Mouse (Mus musculus) forebrain, embryonic 12.5 days (tissue): ENCODE results near the gene Gm4027. TPM values are rescaled to one million over a fixed set of nuclear protein-coding genes. Genes with fewer than 3 reads are reported as not detected.
"Not testable (repeated sequence)": the region's sequence is repeated elsewhere in the genome, so short reads cannot be mapped to it uniquely, and the experiment has no call there.

Source experiments
- ATAC-seq: fragments of 200-750 bp; cut with Nextera tagmentation; 2 replicates; pipeline ENCODE4 v1.8.0; 2017; ENCODE audit warnings: moderate TSS enrichment; ENCODE audit not compliant: low FRiP score
- H3K27ac ChIP-seq: fragments of 300-500 bp; sonication (generic); 2 replicates; pipeline ENCODE4 v1.5.1; 2016; ENCODE audit warnings: mild to moderate bottlenecking
- H3K27me3 ChIP-seq: fragments of 300-500 bp; sonication (generic); 2 replicates; pipeline ENCODE4 v1.6.1; 2016; ENCODE audit warnings: mild to moderate bottlenecking
- H3K36me3 ChIP-seq: fragments of 300-500 bp; sonication (generic); replicated peaks from 2 replicates; pipeline ENCODE4 v1.6.1; 2016; ENCODE audit warnings: mild to moderate bottlenecking
- H3K4me1 ChIP-seq: fragments of 300-500 bp; sonication (generic); 2 replicates; pipeline ENCODE4 v1.6.1; 2016
- H3K4me2 ChIP-seq: fragments of 300-500 bp; sonication (generic); 2 replicates; pipeline ENCODE4 v1.6.1; 2016; ENCODE audit warnings: mild to moderate bottlenecking, moderate library complexity
- H3K4me3 ChIP-seq: fragments of 300-500 bp; sonication (generic); replicated peaks from 2 replicates; pipeline ENCODE4 v1.5.1; 2016; ENCODE audit warnings: mild to moderate bottlenecking
- H3K9ac ChIP-seq: fragments of 300-500 bp; sonication (generic); 2 replicates; pipeline ENCODE4 v1.6.1; 2016; ENCODE audit warnings: mild to moderate bottlenecking
- H3K9me3 ChIP-seq: fragments of 300-500 bp; sonication (generic); 2 replicates; pipeline ENCODE4 v1.6.1; 2016
- WGBS: fragments of 180-500 bp; shearing (Covaris S2); methylation state at CpG from one replicate; pipeline ENCODE4 v1.1.7; 2016; 5-methylcytosine and 5-hydroxymethylcytosine counted together
- polyA plus RNA-seq: library from polyadenylated mRNA; unstranded; fragments of >200 nt; fragmentation: Nextera tagmentation; extraction: Ambion mirVana; gene quantifications from 2 replicates; pipeline ENCODE4 v1.2.1, GENCODE M21; 2016

Gene Gm4027
- not detected in 2 replicates for polyA plus RNA-seq

DNA sequence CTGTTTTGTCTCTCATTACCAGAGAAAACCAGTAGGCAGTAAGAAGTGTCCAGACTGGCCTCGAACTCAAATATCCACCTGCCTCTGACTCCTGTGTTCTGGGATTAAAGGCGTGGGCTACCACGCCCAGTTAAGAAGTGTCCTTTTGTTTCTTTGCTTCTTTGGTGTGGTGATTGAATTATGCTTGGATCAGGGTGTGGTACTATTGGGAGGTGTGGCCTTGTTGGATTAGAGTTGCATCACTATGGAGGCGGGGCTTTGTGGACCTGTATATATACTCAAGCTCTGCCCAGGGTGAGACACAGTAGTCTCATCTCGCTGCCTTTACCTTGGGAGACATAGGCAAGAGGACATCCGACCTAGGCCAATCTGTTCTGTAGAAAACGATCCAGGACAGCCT lies at the start of gene Gm4027:
Gene Gm4027, plus strand, starts transcription at position 301 of the 400 bp plus-strand sequence.
- not testable (repeated sequence) for ATAC-seq, H3K27ac ChIP-seq, H3K4me1 ChIP-seq, H3K4me2 ChIP-seq, H3K4me3 ChIP-seq, H3K36me3 ChIP-seq, H3K9ac ChIP-seq, H3K27me3 ChIP-seq, H3K9me3 ChIP-seq
- WGBS: 93% methylated on average over 5 of the region's 7 CpGs

DNA sequence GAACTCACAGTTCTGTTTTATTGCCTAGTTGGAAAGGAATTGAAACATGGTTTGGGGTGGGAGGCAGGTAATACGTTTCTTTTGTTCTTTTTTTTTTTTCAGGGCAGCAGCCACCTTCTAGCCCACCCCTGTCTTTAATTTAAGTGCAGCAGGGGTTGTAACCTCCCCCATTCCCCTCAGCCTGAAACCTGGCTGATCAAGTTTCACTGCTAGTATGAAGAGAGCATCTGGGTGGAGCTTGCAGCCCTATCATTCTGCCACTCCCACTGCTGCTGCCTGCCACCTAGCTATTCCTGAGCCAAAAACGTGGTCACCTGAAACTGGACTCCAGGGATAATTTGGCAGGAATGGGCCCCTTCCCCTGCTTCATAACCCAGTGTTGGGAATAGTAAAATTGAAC lies 17.3 kb upstream of the Gm4027 start:
- H3K4me3 ChIP-seq, H3K27me3 ChIP-seq, H3K36me3 ChIP-seq, H3K27ac ChIP-seq, H3K4me2 ChIP-seq, ATAC-seq, H3K9ac ChIP-seq, H3K4me1 ChIP-seq, H3K9me3 ChIP-seq: not testable (repeated sequence)
- 18% methylated on average over 2 of the region's 2 CpGs for WGBS

DNA sequence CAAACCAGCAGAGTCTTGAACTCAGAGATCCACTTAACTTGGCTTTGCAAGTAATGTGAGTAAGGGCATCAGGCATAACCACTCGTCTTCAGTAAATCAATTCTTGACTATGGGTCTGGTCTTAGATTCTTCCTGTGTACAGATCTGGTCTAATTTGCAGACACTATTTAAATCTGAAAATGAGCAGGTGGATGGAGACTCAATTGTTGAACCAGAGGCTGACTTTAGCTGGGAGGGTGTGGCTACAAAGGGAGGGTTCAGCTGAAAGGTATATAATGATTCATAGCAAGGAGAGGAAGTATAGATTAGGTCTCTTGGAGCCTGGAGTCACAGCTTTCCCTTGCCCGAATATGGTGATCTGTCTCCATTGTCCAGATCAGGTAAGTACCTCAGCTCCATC lies 16.3 kb upstream of the Gm4027 start, which contains the start of gene Oog1:
Gene Oog1, plus strand, starts transcription at position 301 of the 400 bp plus-strand sequence.
- H3K27me3 ChIP-seq, H3K27ac ChIP-seq, H3K4me3 ChIP-seq, H3K9ac ChIP-seq, H3K4me2 ChIP-seq, ATAC-seq, H3K36me3 ChIP-seq, H3K4me1 ChIP-seq, H3K9me3 ChIP-seq: not testable (repeated sequence)
- 84% methylated on average over 1 of the region's 2 CpGs for WGBS

DNA sequence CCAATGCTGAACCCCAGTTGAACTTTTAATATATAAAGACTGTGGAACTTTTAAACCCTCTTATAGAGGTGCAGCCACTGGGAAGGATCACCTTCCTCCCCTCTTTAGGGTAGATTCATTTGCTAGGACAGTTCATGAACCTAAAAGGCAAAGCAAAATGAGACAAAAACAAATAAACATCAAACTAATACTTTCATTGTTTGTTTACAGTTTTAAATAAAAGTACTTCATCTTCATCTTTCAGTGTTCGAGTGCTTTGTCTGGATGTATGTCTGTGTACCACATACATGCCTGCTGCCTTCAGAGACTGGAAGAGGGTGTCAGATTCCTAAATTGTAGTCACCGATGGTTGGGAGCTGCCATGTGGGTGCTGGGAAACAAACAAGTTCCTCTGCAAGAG lies 25.9 kb downstream of the Gm4027 start, which contains the start of gene Gm16381:
Gene Gm16381, minus strand, starts transcription at position 101 of the 400 bp plus-strand sequence.
- H3K27me3 ChIP-seq, H3K4me1 ChIP-seq, H3K4me2 ChIP-seq, H3K4me3 ChIP-seq, H3K36me3 ChIP-seq, H3K9me3 ChIP-seq, H3K9ac ChIP-seq, H3K27ac ChIP-seq, ATAC-seq: not testable (repeated sequence)
- WGBS: 87% methylated on average over 2 of the region's 2 CpGs

DNA sequence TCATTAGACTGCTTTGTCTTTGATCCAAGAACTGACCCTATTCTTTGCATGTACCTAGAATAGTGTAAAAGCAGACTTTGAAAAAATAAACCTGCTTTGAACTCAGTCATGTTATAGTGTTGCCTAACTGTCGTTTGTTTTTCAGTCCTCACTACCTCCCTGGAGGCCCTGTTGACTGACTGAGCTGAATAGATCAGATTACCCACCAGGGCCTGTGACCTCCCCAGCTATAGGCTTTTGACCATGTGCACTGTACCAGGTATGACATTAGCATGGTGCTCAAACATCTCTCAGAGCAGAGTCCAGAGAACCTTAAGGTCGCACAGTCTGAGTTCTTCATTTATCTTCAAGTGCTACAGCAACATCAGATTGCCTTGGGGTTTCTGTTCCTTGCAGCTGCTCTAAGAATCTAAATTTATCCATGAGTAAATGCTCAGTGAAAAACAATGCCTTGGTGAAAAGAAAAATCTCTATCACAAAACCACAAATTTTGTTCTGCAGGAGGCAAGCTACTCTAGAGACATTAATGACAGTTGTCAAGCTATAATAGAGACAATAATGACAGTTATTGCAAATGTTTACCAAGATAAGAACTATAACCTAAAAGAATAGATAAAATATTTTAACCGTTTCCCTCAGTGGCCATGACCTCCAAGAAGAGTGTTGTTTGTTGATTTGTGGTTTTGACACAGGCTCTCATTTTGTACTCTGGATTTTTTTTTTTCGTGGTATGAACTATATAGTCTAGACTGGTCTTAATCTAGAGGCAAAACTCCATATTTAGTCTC lies 34.4 kb downstream of the Gm4027 start:
- not testable (repeated sequence) for H3K4me1 ChIP-seq, ATAC-seq, H3K36me3 ChIP-seq, H3K4me2 ChIP-seq, H3K9ac ChIP-seq, H3K4me3 ChIP-seq, H3K9me3 ChIP-seq, H3K27me3 ChIP-seq, H3K27ac ChIP-seq
- WGBS: 76% methylated on average over 2 of the region's 4 CpGs

Other genes starting within 250 kb of the Gm4027 start
- 50.8 and 54.2 TPM in 2 replicates for gene Sptlc2, start 230.5 kb upstream of the Gm4027 start, polyA plus RNA-seq
- gene Slirp, start 175.0 kb upstream of the Gm4027 start, polyA plus RNA-seq: 283 and 293 TPM in 2 replicates
- 48.8 and 55.9 TPM in 2 replicates for gene Alkbh1, start 174.9 kb upstream of the Gm4027 start, polyA plus RNA-seq
- gene Snw1, start 146.6 kb upstream of the Gm4027 start, polyA plus RNA-seq: 149 and 153 TPM in 2 replicates
- gene Gm5788, start 124.1 kb upstream of the Gm4027 start, polyA plus RNA-seq: not detected in 2 replicates
- gene Gm8300, start 104.6 kb upstream of the Gm4027 start, polyA plus RNA-seq: not detected in 2 replicates
- not detected in 2 replicates for gene Oog1, start 16.2 kb upstream of the Gm4027 start, polyA plus RNA-seq
- not detected in 2 replicates for gene Gm16381, start 25.8 kb downstream of the Gm4027 start, polyA plus RNA-seq
- not detected in 2 replicates for gene Gm21319, start 156.9 kb downstream of the Gm4027 start, polyA plus RNA-seq
- not detected in 2 replicates for gene Gm21936, start 176.6 kb downstream of the Gm4027 start, polyA plus RNA-seq
- not detected in 2 replicates for gene BB287469, start 197.7 kb downstream of the Gm4027 start, polyA plus RNA-seq
- not detected in 2 replicates for gene Gm2001, start 223.5 kb downstream of the Gm4027 start, polyA plus RNA-seq